Mouse (Mus musculus) embryo, embryonic 9.5 days (tissue): ENCODE results near the gene Mgea5.
"Not testable (repeated sequence)": the region's sequence is repeated elsewhere in the genome, so short reads cannot be mapped to it uniquely, and the experiment has no call there.

Experiments used
- DNase-seq: peaks from one replicate; pipeline ENCODE4 v3.0.0-alpha.2; 2017; ENCODE audit errors: extremely low spot score

Mgea5 gene

GRCm38 (mm10) chr19:45783181-45783932 is at the start of gene Mgea5:
TSS of gene Mgea5 (minus strand) at chr19:45783837.
- peak; percentile 98 for DNase-seq

GRCm38 (mm10) chr19:45830679-45831078 is 47.0 kb upstream of the Mgea5 start:
- no peak for DNase-seq

GRCm38 (mm10) chr19:45827736-45828135 is 44.1 kb upstream of the Mgea5 start:
- DNase-seq: no peak

- no peak for DNase-seq
These were observed 43.5 kb upstream of the Mgea5 start for GRCm38 (mm10) chr19:45827125-45827524.

GRCm38 (mm10) chr19:45826146-45826545 is 42.5 kb upstream of the Mgea5 start:
- DNase-seq: no peak

- no peak for DNase-seq
These were observed 38.2 kb upstream of the Mgea5 start for GRCm38 (mm10) chr19:45821832-45822231.

GRCm38 (mm10) chr19:45817816-45818490 is 34.3 kb upstream of the Mgea5 start:
- DNase-seq: no peak

GRCm38 (mm10) chr19:45816727-45817126 is 33.1 kb upstream of the Mgea5 start:
- DNase-seq: no peak

- DNase-seq: peak; percentile 49
These were observed 32.3 kb upstream of the Mgea5 start, which contains the start of gene Kcnip2 for GRCm38 (mm10) chr19:45815831-45816405. TSS of gene Kcnip2 (minus strand) at chr19:45816061.

GRCm38 (mm10) chr19:45815170-45815569 is 31.5 kb upstream of the Mgea5 start:
- no peak for DNase-seq

GRCm38 (mm10) chr19:45813801-45814200 is 30.2 kb upstream of the Mgea5 start:
- DNase-seq: peak; percentile 75

- peak; percentile 74 for DNase-seq
These were observed 29.6 kb upstream of the Mgea5 start for GRCm38 (mm10) chr19:45813263-45813662.

- DNase-seq: peak; percentile 18
These were observed 29.1 kb upstream of the Mgea5 start for GRCm38 (mm10) chr19:45812673-45813252.

GRCm38 (mm10) chr19:45812115-45812514 is 28.5 kb upstream of the Mgea5 start:
- DNase-seq: peak; percentile 58

GRCm38 (mm10) chr19:45811028-45811674 is 27.5 kb upstream of the Mgea5 start:
- DNase-seq: no peak

GRCm38 (mm10) chr19:45807732-45808131 is 24.1 kb upstream of the Mgea5 start:
- no peak for DNase-seq

GRCm38 (mm10) chr19:45805817-45806216 is 22.2 kb upstream of the Mgea5 start:
- DNase-seq: not testable (repeated sequence)

GRCm38 (mm10) chr19:45804593-45805368 is 21.1 kb upstream of the Mgea5 start:
- DNase-seq: peak; percentile 58

- no peak for DNase-seq
These were observed 19.8 kb upstream of the Mgea5 start for GRCm38 (mm10) chr19:45803408-45803807.

- DNase-seq: no peak
These were observed 19.1 kb upstream of the Mgea5 start for GRCm38 (mm10) chr19:45802702-45803101.

- DNase-seq: no peak
These were observed 13.2 kb upstream of the Mgea5 start for GRCm38 (mm10) chr19:45796879-45797278.
